Mouse (Mus musculus) kidney, adult 2 months (tissue): Measurements from ENCODE around the gene Olfr980. TPM values are rescaled to one million over a fixed set of nuclear protein-coding genes. Genes with fewer than 3 reads are reported as not detected.
"Not testable (repeated sequence)": the region's sequence is repeated elsewhere in the genome, so short reads cannot be mapped to it uniquely, and the experiment has no call there.

Experiments used
- DNase-seq: peaks from one replicate; pipeline ENCODE4 v3.0.0; 2021
- H3K27ac ChIP-seq: fragments of 200-500 bp; 2 replicates; pipeline ENCODE4 v1.5.1; 2012; ENCODE audit warnings: low read depth, low read length, control low read depth, inconsistent platforms; ENCODE audit not compliant: insufficient read depth
- H3K27me3 ChIP-seq: fragments of 200-500 bp; replicated peaks from 2 replicates; pipeline ENCODE4 v1.6.1; 2012; ENCODE audit warnings: mild to moderate bottlenecking, moderate library complexity, low read length, inconsistent platforms; ENCODE audit not compliant: control insufficient read depth, insufficient read depth
- H3K36me3 ChIP-seq: fragments of 200-500 bp; 2 replicates; pipeline ENCODE4 v1.6.1; 2012; ENCODE audit warnings: mild to moderate bottlenecking, moderate library complexity, low read length, inconsistent platforms; ENCODE audit not compliant: control insufficient read depth, insufficient read depth
- H3K4me1 ChIP-seq: fragments of 200-500 bp; 2 replicates; pipeline ENCODE4 v1.6.1; 2011; ENCODE audit warnings: low read length; ENCODE audit not compliant: control insufficient read depth, insufficient read depth
- H3K4me3 ChIP-seq: fragments of 200-500 bp; 2 replicates; pipeline ENCODE4 v1.5.1; 2011; ENCODE audit warnings: mild to moderate bottlenecking, low read depth, low read length, control low read depth; ENCODE audit not compliant: insufficient read depth
- CTCF ChIP-seq: fragments of 200-500 bp; conservative IDR thresholded peaks from 2 replicates; pipeline ENCODE4 v1.5.1; 2011; ENCODE audit warnings: low read depth, mild to moderate bottlenecking, control low read depth, low read length, moderate library complexity, mixed read lengths; ENCODE audit not compliant: insufficient read depth, insufficient read length
- POLR2A ChIP-seq: fragments of 200-500 bp; IDR thresholded peaks from one replicate; pipeline ENCODE4 v1.6.1; 2011; ENCODE audit warnings: low read depth, low read length, control low read depth
- WGBS: fragments of 180-500 bp; shearing (Covaris S2); methylation state at CpG from one replicate; pipeline ENCODE4 v1.1.7; 2018; 5-methylcytosine and 5-hydroxymethylcytosine counted together
- polyA plus RNA-seq: library from polyadenylated mRNA; depleted of rRNA; stranded (reverse); fragments of >200 nt; gene quantifications from 2 replicates; pipeline ENCODE4 v1.2.3, GENCODE M21; 2012; rRNA removed

The Olfr980 gene
- not detected in 2 replicates for polyA plus RNA-seq

GRCm38 (mm10) chr9:40009482-40009881, at the start of gene Olfr980:
Gene Olfr980 (minus strand): TSS chr9:40009582.
- Histone ChIP-seq H3K4me3 (no peak within 1 kb of the TSS), H3K27ac (no peak within 1 kb of the TSS), H3K27me3 (no peaks in the 10 kb centered on the region), H3K4me1 (no peaks in the 10 kb centered on the region), H3K36me3 (no peaks in the 10 kb centered on the region)
- WGBS: 81% methylated on average over 1 of the region's 1 CpGs
- DNase-seq: no peak
- TF ChIP-seq CTCF (no peak), POLR2A (no peak)

GRCm38 (mm10) chr9:40050138-40050537, 40.8 kb upstream of the Olfr980 start:
- no peak overlapping the region for H3K4me3 ChIP-seq
- 92% methylated on average over 19 of the region's 19 CpGs for WGBS
- no peak for DNase-seq
- no peaks in the 10 kb centered on the region for H3K36me3 ChIP-seq
- no peaks in the 10 kb centered on the region for H3K4me1 ChIP-seq
- H3K27ac ChIP-seq: no peak overlapping the region
- TF ChIP-seq CTCF: no peak
- no peak for TF ChIP-seq POLR2A
- no peaks in the 10 kb centered on the region for H3K27me3 ChIP-seq

GRCm38 (mm10) chr9:40021164-40021563, 11.8 kb upstream of the Olfr980 start, which contains the start of gene Olfr981:
Gene Olfr981 (plus strand): TSS chr9:40021464.
- no peaks in the 10 kb centered on the region for H3K4me1 ChIP-seq
- H3K27ac ChIP-seq: no peak within 1 kb of the TSS
- 68% methylated on average over 2 of the region's 2 CpGs for WGBS
- no peaks in the 10 kb centered on the region for H3K27me3 ChIP-seq
- DNase-seq: no peak
- H3K4me3 ChIP-seq: no peak within 1 kb of the TSS
- TF ChIP-seq POLR2A: no peak
- no peak for TF ChIP-seq CTCF
- no peaks in the 10 kb centered on the region for H3K36me3 ChIP-seq

- TF ChIP-seq POLR2A: no peak
- TF ChIP-seq CTCF: no peak
- H3K4me3 ChIP-seq: no peak within 1 kb of the TSS
- 95% methylated on average over 1 of the region's 1 CpGs for WGBS
- no peak within 1 kb of the TSS for H3K27ac ChIP-seq
- no peak for DNase-seq
- H3K4me1 ChIP-seq: no peaks in the 10 kb centered on the region
- no peaks in the 10 kb centered on the region for H3K36me3 ChIP-seq
- H3K27me3 ChIP-seq: no peaks in the 10 kb centered on the region
Observed at GRCm38 (mm10) chr9:40003365-40003764, 6.0 kb downstream of the Olfr980 start, which contains the start of gene Olfr979. Gene Olfr979 (minus strand): TSS chr9:40003465.

- H3K36me3 ChIP-seq: no peaks in the 10 kb centered on the region
- H3K4me1 ChIP-seq: no peaks in the 10 kb centered on the region
- no peak within 1 kb of the TSS for H3K4me3 ChIP-seq
- 83% methylated on average over 2 of the region's 2 CpGs for WGBS
- no peak for DNase-seq
- H3K27me3 ChIP-seq: no peaks in the 10 kb centered on the region
- TF ChIP-seq CTCF: no peak
- no peak for TF ChIP-seq POLR2A
- H3K27ac ChIP-seq: no peak within 1 kb of the TSS
Observed at GRCm38 (mm10) chr9:39991813-39992212, 17.6 kb downstream of the Olfr980 start, which contains the start of gene Olfr978. Gene Olfr978 (plus strand): TSS chr9:39992113.

DNA sequence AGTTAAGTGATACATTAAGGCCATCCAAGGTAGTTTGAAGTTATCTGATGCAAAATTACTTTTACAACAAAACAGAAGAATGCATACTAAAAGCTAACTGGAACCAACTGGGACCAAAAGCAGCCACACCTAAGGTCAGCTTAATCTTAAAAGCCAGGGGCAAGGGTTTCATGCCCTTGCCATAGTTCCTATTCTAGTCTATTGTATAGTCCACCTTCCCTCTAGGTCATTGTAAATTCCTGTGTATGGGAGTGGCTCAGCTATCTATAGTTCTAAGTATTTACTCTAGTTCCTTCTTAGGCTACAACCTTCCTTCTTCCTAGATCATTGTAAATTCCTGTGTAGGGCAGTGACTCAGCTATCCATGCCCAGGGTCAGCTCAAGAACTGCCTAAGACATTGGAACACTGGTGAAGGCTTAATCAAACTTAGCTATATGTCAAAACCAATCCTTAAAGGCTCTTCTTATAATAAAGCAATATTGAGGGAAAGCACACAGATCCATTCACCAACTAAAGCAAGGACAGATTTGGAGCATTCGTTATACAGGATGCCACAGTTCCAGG, 32.7 kb downstream of the Olfr980 start:
- 81% methylated on average over 1 of the region's 1 CpGs for WGBS
- not testable (repeated sequence) for H3K4me3 ChIP-seq, H3K4me1 ChIP-seq, DNase-seq, H3K36me3 ChIP-seq, H3K27me3 ChIP-seq, H3K27ac ChIP-seq

- 81% methylated on average over 8 of the region's 9 CpGs for WGBS
- H3K4me3 ChIP-seq, H3K36me3 ChIP-seq, H3K27ac ChIP-seq, H3K27me3 ChIP-seq, H3K4me1 ChIP-seq, DNase-seq: not testable (repeated sequence)
Observed at GRCm38 (mm10) chr9:39961033-39961432, 48.3 kb downstream of the Olfr980 start, which contains the start of gene Olfr976. Gene Olfr976 (minus strand): TSS chr9:39961133.

Other genes with a start within 250 kb of the Olfr980 start
- not detected in 2 replicates for gene Olfr968, start 226.3 kb downstream of the Olfr980 start, polyA plus RNA-seq
- not detected in 2 replicates for gene Olfr969, start 218.6 kb downstream of the Olfr980 start, polyA plus RNA-seq
- gene Olfr970, start 200.7 kb downstream of the Olfr980 start, polyA plus RNA-seq: not detected in 2 replicates
- gene Olfr971, start 172.7 kb downstream of the Olfr980 start, polyA plus RNA-seq: not detected in 2 replicates
- not detected in 2 replicates for gene Olfr972, start 143.2 kb downstream of the Olfr980 start, polyA plus RNA-seq
- gene Olfr229, start 102.2 kb downstream of the Olfr980 start, polyA plus RNA-seq: not detected in 2 replicates
- gene Olfr974, start 72.1 kb downstream of the Olfr980 start, polyA plus RNA-seq: not detected in 2 replicates
- not detected in 2 replicates for gene Olfr975, start 57.5 kb downstream of the Olfr980 start, polyA plus RNA-seq
- not detected in 2 replicates for gene Olfr976, start 48.4 kb downstream of the Olfr980 start, polyA plus RNA-seq
- not detected in 2 replicates for gene Olfr978, start 17.5 kb downstream of the Olfr980 start, polyA plus RNA-seq
- not detected in 2 replicates for gene Olfr979, start 6.1 kb downstream of the Olfr980 start, polyA plus RNA-seq
- gene Olfr981, start 11.9 kb upstream of the Olfr980 start, polyA plus RNA-seq: not detected in 2 replicates
- not detected in 2 replicates for gene Olfr982, start 64.2 kb upstream of the Olfr980 start, polyA plus RNA-seq
- not detected in 2 replicates for gene Olfr983, start 84.0 kb upstream of the Olfr980 start, polyA plus RNA-seq
- not detected in 2 replicates for gene Olfr984, start 104.6 kb upstream of the Olfr980 start, polyA plus RNA-seq
- gene Olfr985, start 120.6 kb upstream of the Olfr980 start, polyA plus RNA-seq: not detected in 2 replicates
- gene Tmem225, start 138.5 kb upstream of the Olfr980 start, polyA plus RNA-seq: not detected in 2 replicates
- not detected in 2 replicates for gene Olfr986, start 171.3 kb upstream of the Olfr980 start, polyA plus RNA-seq
- gene Zfp202, start 182.7 kb upstream of the Olfr980 start, polyA plus RNA-seq: 0.94 and 1.1 TPM in 2 replicates